Mouse (Mus musculus): ENCODE data around the gene Rsf1. TPM values are rescaled to one million over a fixed set of nuclear protein-coding genes. Genes with fewer than 3 reads are reported as not detected.

Gene Rsf1
- polyA plus RNA-seq, 1 experiment from 2014 or later: 35.1 TPM

GRCm38 (mm10) chr7:97701106-97701505, 121.4 kb downstream of the Rsf1 start:
- Histone ChIP-seq H3K9ac (replicated peaks; ENCODE audit: low read length) (no peak overlapping the region), H3K4me1 (ENCODE audit: control insufficient read depth, insufficient read depth, low read length) (peaks cover 7% of the 10 kb centered on the region; the same call in 1 of the 2 replicates), H3K27ac (replicated peaks; ENCODE audit: low read depth, low read length) (no peak overlapping the region)

GRCm38 (mm10) chr7:97707123-97707522, 127.4 kb downstream of the Rsf1 start:
- DNase-seq (no peak), ATAC-seq (ENCODE audit: low FRiP score, low TSS enrichment) (no peak)
- H3K9ac ChIP-seq (replicated peaks; ENCODE audit: low read length): no peak overlapping the region
- H3K27me3 ChIP-seq (ENCODE audit: control insufficient read depth, insufficient read depth, low read length): no peaks in the 10 kb centered on the region
- H3K27ac ChIP-seq (replicated peaks; ENCODE audit: low read depth, low read length): no peak overlapping the region
- H3K4me1 ChIP-seq (ENCODE audit: control insufficient read depth, insufficient read depth, low read length): no peaks in the 10 kb centered on the region
- H3K9me3 ChIP-seq (ENCODE audit: control insufficient read depth, low read length): no peaks in the 10 kb centered on the region
- H3K4me3 ChIP-seq (replicated peaks; ENCODE audit: low read depth, low read length): no peak overlapping the region
- 83% methylated on average over 4 of the region's 4 CpGs for WGBS
- no peak overlapping the region for H3K4me2 ChIP-seq (ENCODE audit: low read length)
- H3K36me3 ChIP-seq (ENCODE audit: control insufficient read depth, insufficient read depth, low read length): peaks cover 14% of the 10 kb centered on the region; the same call in 1 of the 2 replicates

More at GRCm38 (mm10) chr7:97701106-97701505, 121.4 kb downstream of the Rsf1 start:
- Histone ChIP-seq H3K9me3 (ENCODE audit: control insufficient read depth, low read length) (no peaks in the 10 kb centered on the region), H3K27me3 (ENCODE audit: control insufficient read depth, insufficient read depth, low read length) (no peaks in the 10 kb centered on the region), H3K4me3 (replicated peaks; ENCODE audit: low read depth, low read length) (no peak overlapping the region), H3K4me2 (ENCODE audit: low read length) (no peak overlapping the region), H3K36me3 (ENCODE audit: control insufficient read depth, insufficient read depth, low read length) (peaks cover 10% of the 10 kb centered on the region; the same call in 1 of the 2 replicates)
- DNase-seq: no peak
- 88% methylated on average over 6 of the region's 6 CpGs for WGBS
- no peak for ATAC-seq (ENCODE audit: low FRiP score, low TSS enrichment)

GRCm38 (mm10) chr7:97707809-97708208, 128.1 kb downstream of the Rsf1 start:
- Histone ChIP-seq H3K9ac (replicated peaks; ENCODE audit: low read length) (no peak overlapping the region), H3K9me3 (ENCODE audit: control insufficient read depth, low read length) (no peaks in the 10 kb centered on the region), H3K27me3 (ENCODE audit: control insufficient read depth, insufficient read depth, low read length) (no peaks in the 10 kb centered on the region), H3K27ac (replicated peaks; ENCODE audit: low read depth, low read length) (no peak overlapping the region), H3K4me2 (ENCODE audit: low read length) (no peak overlapping the region), H3K4me1 (ENCODE audit: control insufficient read depth, insufficient read depth, low read length) (no peaks in the 10 kb centered on the region), H3K36me3 (ENCODE audit: control insufficient read depth, insufficient read depth, low read length) (peaks cover 21% of the 10 kb centered on the region), H3K4me3 (replicated peaks; ENCODE audit: low read depth, low read length) (no peak overlapping the region)
- 90% methylated on average over 5 of the region's 5 CpGs for WGBS
- no peak for DNase-seq
- no peak for ATAC-seq (ENCODE audit: low FRiP score, low TSS enrichment)

- Histone ChIP-seq H3K27ac (replicated peaks; ENCODE audit: low read depth, low read length) (no peak overlapping the region), H3K4me2 (ENCODE audit: low read length) (no peak overlapping the region), H3K9me3 (ENCODE audit: control insufficient read depth, low read length) (no peaks in the 10 kb centered on the region), H3K36me3 (ENCODE audit: control insufficient read depth, insufficient read depth, low read length) (peaks cover 30% of the 10 kb centered on the region), H3K4me1 (ENCODE audit: control insufficient read depth, insufficient read depth, low read length) (no peaks in the 10 kb centered on the region), H3K27me3 (ENCODE audit: control insufficient read depth, insufficient read depth, low read length) (no peaks in the 10 kb centered on the region), H3K4me3 (replicated peaks; ENCODE audit: low read depth, low read length) (no peak overlapping the region), H3K9ac (replicated peaks; ENCODE audit: low read length) (no peak overlapping the region)
- ATAC-seq (ENCODE audit: low FRiP score, low TSS enrichment) (no peak), DNase-seq (no peak)
- WGBS: 92% methylated on average over 3 of the region's 3 CpGs
Observed at GRCm38 (mm10) chr7:97709204-97709603, 129.5 kb downstream of the Rsf1 start.

- no peak overlapping the region for H3K9ac ChIP-seq (replicated peaks; ENCODE audit: low read length)
- H3K36me3 ChIP-seq (ENCODE audit: control insufficient read depth, insufficient read depth, low read length): peaks cover 74% of the 10 kb centered on the region
- WGBS: 98% methylated on average over 5 of the region's 5 CpGs
- no peak overlapping the region for H3K27ac ChIP-seq (replicated peaks; ENCODE audit: low read depth, low read length)
- no peaks in the 10 kb centered on the region for H3K9me3 ChIP-seq (ENCODE audit: control insufficient read depth, low read length)
- H3K4me2 ChIP-seq (ENCODE audit: low read length): no peak overlapping the region
- DNase-seq (no peak), ATAC-seq (ENCODE audit: low FRiP score, low TSS enrichment) (no peak)
- no peaks in the 10 kb centered on the region for H3K27me3 ChIP-seq (ENCODE audit: control insufficient read depth, insufficient read depth, low read length)
- H3K4me3 ChIP-seq (replicated peaks; ENCODE audit: low read depth, low read length): no peak overlapping the region
- H3K4me1 ChIP-seq (ENCODE audit: control insufficient read depth, insufficient read depth, low read length): no peaks in the 10 kb centered on the region
Observed at GRCm38 (mm10) chr7:97714651-97715050, 135.0 kb downstream of the Rsf1 start.

- WGBS: 95% methylated on average over 1 of the region's 1 CpGs
- peaks cover 81% of the 10 kb centered on the region for H3K36me3 ChIP-seq (ENCODE audit: control insufficient read depth, insufficient read depth, low read length)
- no peaks in the 10 kb centered on the region for H3K9me3 ChIP-seq (ENCODE audit: control insufficient read depth, low read length)
- no peak overlapping the region for H3K9ac ChIP-seq (replicated peaks; ENCODE audit: low read length)
- H3K4me3 ChIP-seq (replicated peaks; ENCODE audit: low read depth, low read length): no peak overlapping the region
- no peaks in the 10 kb centered on the region for H3K27me3 ChIP-seq (ENCODE audit: control insufficient read depth, insufficient read depth, low read length)
- ATAC-seq (ENCODE audit: low FRiP score, low TSS enrichment) (no peak), DNase-seq (no peak)
- H3K27ac ChIP-seq (replicated peaks; ENCODE audit: low read depth, low read length): no peak overlapping the region
- no peak overlapping the region for H3K4me2 ChIP-seq (ENCODE audit: low read length)
- no peaks in the 10 kb centered on the region for H3K4me1 ChIP-seq (ENCODE audit: control insufficient read depth, insufficient read depth, low read length)
Observed at GRCm38 (mm10) chr7:97717326-97717725, 137.6 kb downstream of the Rsf1 start.

- H3K27me3 ChIP-seq (ENCODE audit: control insufficient read depth, insufficient read depth, low read length): no peaks in the 10 kb centered on the region
- DNase-seq (no peak), ATAC-seq (ENCODE audit: low FRiP score, low TSS enrichment) (no peak)
- H3K36me3 ChIP-seq (ENCODE audit: control insufficient read depth, insufficient read depth, low read length): peaks cover 74% of the 10 kb centered on the region
- no peaks in the 10 kb centered on the region for H3K9me3 ChIP-seq (ENCODE audit: control insufficient read depth, low read length)
- H3K9ac ChIP-seq (replicated peaks; ENCODE audit: low read length): no peak overlapping the region
- no peak overlapping the region for H3K4me3 ChIP-seq (replicated peaks; ENCODE audit: low read depth, low read length)
- 75% methylated on average over 5 of the region's 5 CpGs for WGBS
- no peak overlapping the region for H3K4me2 ChIP-seq (ENCODE audit: low read length)
- no peak overlapping the region for H3K27ac ChIP-seq (replicated peaks; ENCODE audit: low read depth, low read length)
- no peaks in the 10 kb centered on the region for H3K4me1 ChIP-seq (ENCODE audit: control insufficient read depth, insufficient read depth, low read length)
Observed at GRCm38 (mm10) chr7:97719078-97719477, 139.4 kb downstream of the Rsf1 start.

- WGBS: 82% methylated on average over 5 of the region's 5 CpGs
- Histone ChIP-seq H3K27me3 (ENCODE audit: control insufficient read depth, insufficient read depth, low read length) (no peaks in the 10 kb centered on the region), H3K4me2 (ENCODE audit: low read length) (no peak overlapping the region), H3K9me3 (ENCODE audit: control insufficient read depth, low read length) (no peaks in the 10 kb centered on the region), H3K4me3 (replicated peaks; ENCODE audit: low read depth, low read length) (no peak overlapping the region), H3K36me3 (ENCODE audit: control insufficient read depth, insufficient read depth, low read length) (peaks cover 63% of the 10 kb centered on the region), H3K27ac (replicated peaks; ENCODE audit: low read depth, low read length) (no peak overlapping the region), H3K9ac (replicated peaks; ENCODE audit: low read length) (no peak overlapping the region), H3K4me1 (ENCODE audit: control insufficient read depth, insufficient read depth, low read length) (no peaks in the 10 kb centered on the region)
- no peak for ATAC-seq (ENCODE audit: low FRiP score, low TSS enrichment)
- no peak for DNase-seq
Observed at GRCm38 (mm10) chr7:97720109-97720508, 140.4 kb downstream of the Rsf1 start.

- Histone ChIP-seq H3K4me3 (replicated peaks; ENCODE audit: low read depth, low read length) (no peak overlapping the region), H3K4me1 (ENCODE audit: control insufficient read depth, insufficient read depth, low read length) (no peaks in the 10 kb centered on the region), H3K9ac (replicated peaks; ENCODE audit: low read length) (no peak overlapping the region), H3K27ac (replicated peaks; ENCODE audit: low read depth, low read length) (no peak overlapping the region), H3K9me3 (ENCODE audit: control insufficient read depth, low read length) (no peaks in the 10 kb centered on the region), H3K27me3 (ENCODE audit: control insufficient read depth, insufficient read depth, low read length) (no peaks in the 10 kb centered on the region), H3K36me3 (ENCODE audit: control insufficient read depth, insufficient read depth, low read length) (peaks cover 51% of the 10 kb centered on the region), H3K4me2 (ENCODE audit: low read length) (no peak overlapping the region)
- 94% methylated on average over 7 of the region's 7 CpGs for WGBS
- DNase-seq (no peak), ATAC-seq (ENCODE audit: low FRiP score, low TSS enrichment) (no peak)
Observed at GRCm38 (mm10) chr7:97722278-97722918, 142.7 kb downstream of the Rsf1 start.

All from midbrain, embryonic 14.5 days (tissue).